Mouse (Mus musculus): ENCODE measurements around the gene Prkg1.

- TF ChIP-seq CTCF (IDR thresholded peaks at IDR 0.05; ENCODE audit: low read depth, low read length) (no peak), POLR2A (IDR thresholded peaks at IDR 0.05; ENCODE audit: extremely low read depth, insufficient read depth, low read length) (no peak)
Observed at GRCm38 (mm10) chr19:31514490-31514889, 250.3 kb downstream of the Prkg1 start.
